Mouse (Mus musculus): Measurements from ENCODE around the gene Lpp. TPM values are rescaled to one million over a fixed set of nuclear protein-coding genes. Genes with fewer than 3 reads are reported as not detected.

Gene Lpp
- polyA plus RNA-seq, 1 experiment from 2014 or later, result 10.7 TPM

GRCm38 (mm10) chr16:24756141-24756540, 362.8 kb downstream of the Lpp start:
- peaks cover 3% of the 10 kb centered on the region; the same call in 1 of the 2 replicates for H3K4me1 ChIP-seq (ENCODE audit: insufficient read depth)

DNA sequence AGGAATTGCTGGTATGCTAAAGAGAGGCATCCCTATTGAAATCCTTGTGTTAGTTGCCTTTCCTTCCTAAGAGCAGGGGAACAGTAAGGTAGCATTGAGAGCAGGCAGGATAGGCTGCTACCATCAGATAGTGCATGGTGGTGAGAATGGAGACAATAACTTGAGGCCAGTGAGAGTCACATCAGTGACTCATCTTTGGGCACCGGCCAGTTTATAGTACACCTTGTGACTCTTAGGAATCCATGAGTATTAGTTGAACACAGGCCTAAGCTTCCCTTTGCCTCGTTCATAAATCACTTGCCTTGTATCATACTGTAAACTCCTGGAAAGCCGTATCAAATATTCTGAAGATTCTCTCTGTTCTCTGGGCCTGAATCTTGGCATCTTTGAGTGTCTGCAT, 372.7 kb downstream of the Lpp start:
- no peak for ATAC-seq

More at GRCm38 (mm10) chr16:24756141-24756540, 362.8 kb downstream of the Lpp start:
- H3K4me2 ChIP-seq (ENCODE audit: low read depth, low read length), result no peak overlapping the region
- no peaks in the 10 kb centered on the region for H3K36me3 ChIP-seq (replicated peaks; ENCODE audit: insufficient read depth, low read length)
- ATAC-seq, result no peak
- H3K9ac ChIP-seq (replicated peaks), result no peak overlapping the region
- DNase-seq, result no peak
- no peak overlapping the region for H3K4me3 ChIP-seq (ENCODE audit: low read depth, low read length)
- no peaks in the 10 kb centered on the region for H3K9me3 ChIP-seq (ENCODE audit: low read length)
- 58% methylated on average over 9 of the region's 9 CpGs for WGBS (ENCODE audit: insufficient replicate concordance)
- no peak for TF ChIP-seq CTCF (IDR thresholded peaks at IDR 0.05; ENCODE audit: low read depth)
- TF ChIP-seq EP300 (IDR thresholded peaks at IDR 0.05; ENCODE audit: low read depth), result no peak
- no peak overlapping the region for H3K27ac ChIP-seq (ENCODE audit: low read depth)
- H3K27me3 ChIP-seq (ENCODE audit: insufficient read depth, low read length), result no peaks in the 10 kb centered on the region

GRCm38 (mm10) chr16:24766596-24766995, 373.3 kb downstream of the Lpp start:
- no peak for ATAC-seq
- Histone ChIP-seq H3K27me3 (ENCODE audit: insufficient read depth, low read length) (no peaks in the 10 kb centered on the region), H3K9me3 (ENCODE audit: low read length) (no peaks in the 10 kb centered on the region), H3K4me3 (ENCODE audit: low read depth, low read length) (no peak overlapping the region), H3K36me3 (replicated peaks; ENCODE audit: insufficient read depth, low read length) (peaks cover 2% of the 10 kb centered on the region; the same call in 1 of the 2 replicates), H3K27ac (ENCODE audit: low read depth) (no peak overlapping the region), H3K4me1 (ENCODE audit: insufficient read depth) (no peaks in the 10 kb centered on the region), H3K4me2 (ENCODE audit: low read depth, low read length) (no peak overlapping the region), H3K9ac (replicated peaks) (no peak overlapping the region)
- WGBS (ENCODE audit: insufficient replicate concordance), result 94% methylated on average over 2 of the region's 2 CpGs
- no peak for DNase-seq
- no peak for TF ChIP-seq CTCF (IDR thresholded peaks at IDR 0.05; ENCODE audit: low read depth)
- TF ChIP-seq EP300 (IDR thresholded peaks at IDR 0.05; ENCODE audit: low read depth), result no peak

More for the DNA sequence above, 372.7 kb downstream of the Lpp start:
- no peak for DNase-seq
- no peak overlapping the region for H3K9ac ChIP-seq (replicated peaks)
- no peak overlapping the region for H3K4me3 ChIP-seq (ENCODE audit: low read depth, low read length)
- no peaks in the 10 kb centered on the region for H3K27me3 ChIP-seq (ENCODE audit: insufficient read depth, low read length)
- H3K36me3 ChIP-seq (replicated peaks; ENCODE audit: insufficient read depth, low read length), result peaks cover 2% of the 10 kb centered on the region; the same call in 1 of the 2 replicates
- H3K4me2 ChIP-seq (ENCODE audit: low read depth, low read length), result no peak overlapping the region
- H3K4me1 ChIP-seq (ENCODE audit: insufficient read depth), result no peaks in the 10 kb centered on the region
- 76% methylated on average over 3 of the region's 3 CpGs for WGBS (ENCODE audit: insufficient replicate concordance)
- H3K27ac ChIP-seq (ENCODE audit: low read depth), result no peak overlapping the region
- H3K9me3 ChIP-seq (ENCODE audit: low read length), result no peaks in the 10 kb centered on the region
- TF ChIP-seq CTCF (IDR thresholded peaks at IDR 0.05; ENCODE audit: low read depth), result no peak
- no peak for TF ChIP-seq EP300 (IDR thresholded peaks at IDR 0.05; ENCODE audit: low read depth)

- Histone ChIP-seq H3K27ac (ENCODE audit: low read depth) (no peak overlapping the region), H3K4me2 (ENCODE audit: low read depth, low read length) (no peak overlapping the region), H3K27me3 (ENCODE audit: insufficient read depth, low read length) (no peaks in the 10 kb centered on the region)
These were observed 383.7 kb downstream of the Lpp start for GRCm38 (mm10) chr16:24777053-24777452.

DNA sequence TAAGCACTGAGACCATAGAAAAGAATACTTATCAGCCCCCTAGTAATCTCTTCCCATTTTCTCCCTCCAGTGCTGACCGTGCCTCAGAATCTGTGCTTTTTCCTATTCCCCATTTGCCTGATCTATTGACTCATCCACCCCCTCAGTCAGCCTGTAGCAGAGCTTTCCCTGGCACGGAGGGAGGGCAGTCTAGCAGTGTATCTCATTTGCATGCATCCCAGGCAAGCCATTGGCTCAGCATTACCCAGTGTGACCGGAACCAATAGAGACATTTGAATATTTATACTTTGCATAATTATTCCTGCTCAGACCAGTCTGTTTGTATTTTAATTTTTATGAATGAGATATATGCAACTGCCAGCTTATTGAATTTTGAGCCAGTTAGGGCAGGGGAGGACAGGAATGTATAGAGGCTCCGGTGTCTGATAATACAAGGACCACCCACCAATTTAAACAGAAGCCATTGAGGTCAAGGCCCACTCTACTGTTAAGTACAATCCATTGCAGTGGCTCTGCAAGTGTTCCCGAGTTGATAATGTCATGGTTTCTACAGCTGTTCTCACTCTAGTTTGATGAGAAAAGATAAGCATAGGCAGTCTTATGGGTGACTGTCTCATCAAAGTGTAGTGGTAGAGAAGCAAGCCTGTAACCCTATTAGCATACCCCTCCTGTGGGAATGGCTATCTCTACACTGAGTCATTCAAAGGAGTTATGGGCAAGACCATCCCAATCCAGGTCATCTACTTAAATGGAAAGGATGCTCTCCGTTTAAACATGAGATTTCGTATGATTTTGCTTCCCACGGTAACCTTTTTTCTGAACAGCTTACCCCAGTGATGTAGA, 385.3 kb downstream of the Lpp start:
- Histone ChIP-seq H3K9ac (replicated peaks) (no peak overlapping the region), H3K27ac (ENCODE audit: low read depth) (no peak overlapping the region), H3K4me2 (ENCODE audit: low read depth, low read length) (no peak overlapping the region), H3K27me3 (ENCODE audit: insufficient read depth, low read length) (no peaks in the 10 kb centered on the region), H3K4me3 (ENCODE audit: low read depth, low read length) (no peak overlapping the region), H3K9me3 (ENCODE audit: low read length) (no peaks in the 10 kb centered on the region), H3K36me3 (replicated peaks; ENCODE audit: insufficient read depth, low read length) (no peaks in the 10 kb centered on the region), H3K4me1 (ENCODE audit: insufficient read depth) (0 out of 2 replicates have a peak, but pooled peaks cover 2% of the 10 kb centered on the region)
- DNase-seq (peak; percentile 25), ATAC-seq (peak; percentile 88)
- WGBS (ENCODE audit: insufficient replicate concordance), result 71% methylated on average over 8 of the region's 8 CpGs
- TF ChIP-seq CTCF (IDR thresholded peaks at IDR 0.05; ENCODE audit: low read depth) (no peak), EP300 (IDR thresholded peaks at IDR 0.05; ENCODE audit: low read depth) (no peak)

More at GRCm38 (mm10) chr16:24777053-24777452, 383.7 kb downstream of the Lpp start:
- 62% methylated on average over 2 of the region's 2 CpGs for WGBS (ENCODE audit: insufficient replicate concordance)
- Histone ChIP-seq H3K9ac (replicated peaks) (no peak overlapping the region), H3K4me1 (ENCODE audit: insufficient read depth) (0 out of 2 replicates have a peak, but pooled peaks cover 4% of the 10 kb centered on the region), H3K4me3 (ENCODE audit: low read depth, low read length) (no peak overlapping the region), H3K36me3 (replicated peaks; ENCODE audit: insufficient read depth, low read length) (no peaks in the 10 kb centered on the region), H3K9me3 (ENCODE audit: low read length) (no peaks in the 10 kb centered on the region)
- DNase-seq, result no peak
- ATAC-seq, result peak; percentile 66
- 0 out of 2 replicates have a peak, but pooled peaks have one; percentile 10 for TF ChIP-seq CTCF (IDR thresholded peaks at IDR 0.05; ENCODE audit: low read depth)
- no peak for TF ChIP-seq EP300 (IDR thresholded peaks at IDR 0.05; ENCODE audit: low read depth)

DNA sequence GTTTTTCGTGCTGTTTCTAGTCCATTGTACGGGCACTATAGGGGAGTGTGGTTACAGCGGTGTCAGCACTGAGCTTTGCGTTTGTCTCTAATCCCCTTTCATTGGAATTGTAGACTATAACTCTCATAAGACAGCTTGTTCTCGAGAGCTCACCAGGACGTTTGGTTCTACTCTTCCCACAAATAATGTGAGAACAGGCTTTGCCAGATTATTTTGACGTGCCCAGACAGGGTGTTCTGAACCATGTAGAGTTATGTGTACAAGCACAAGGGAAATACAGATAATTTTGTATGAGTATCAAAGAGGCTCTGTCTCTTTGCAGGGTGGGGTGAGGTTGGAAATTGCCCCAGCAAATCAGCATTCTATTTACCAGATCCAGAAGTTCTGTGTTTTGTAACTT, 387.2 kb downstream of the Lpp start:
- Histone ChIP-seq H3K27me3 (ENCODE audit: insufficient read depth, low read length) (no peaks in the 10 kb centered on the region), H3K4me1 (ENCODE audit: insufficient read depth) (0 out of 2 replicates have a peak, but pooled peaks cover 2% of the 10 kb centered on the region), H3K27ac (ENCODE audit: low read depth) (no peak overlapping the region), H3K4me2 (ENCODE audit: low read depth, low read length) (no peak overlapping the region), H3K4me3 (ENCODE audit: low read depth, low read length) (no peak overlapping the region), H3K9me3 (ENCODE audit: low read length) (no peaks in the 10 kb centered on the region), H3K9ac (replicated peaks) (no peak overlapping the region), H3K36me3 (replicated peaks; ENCODE audit: insufficient read depth, low read length) (no peaks in the 10 kb centered on the region)
- 75% methylated on average over 7 of the region's 7 CpGs for WGBS (ENCODE audit: insufficient replicate concordance)
- ATAC-seq, result no peak
- DNase-seq, result no peak
- TF ChIP-seq EP300 (IDR thresholded peaks at IDR 0.05; ENCODE audit: low read depth) (no peak), CTCF (IDR thresholded peaks at IDR 0.05; ENCODE audit: low read depth) (no peak)

All from liver, postnatal 0 days (tissue).